Mouse (Mus musculus): ENCODE measurements around the gene Aldh16a1.

DNA sequence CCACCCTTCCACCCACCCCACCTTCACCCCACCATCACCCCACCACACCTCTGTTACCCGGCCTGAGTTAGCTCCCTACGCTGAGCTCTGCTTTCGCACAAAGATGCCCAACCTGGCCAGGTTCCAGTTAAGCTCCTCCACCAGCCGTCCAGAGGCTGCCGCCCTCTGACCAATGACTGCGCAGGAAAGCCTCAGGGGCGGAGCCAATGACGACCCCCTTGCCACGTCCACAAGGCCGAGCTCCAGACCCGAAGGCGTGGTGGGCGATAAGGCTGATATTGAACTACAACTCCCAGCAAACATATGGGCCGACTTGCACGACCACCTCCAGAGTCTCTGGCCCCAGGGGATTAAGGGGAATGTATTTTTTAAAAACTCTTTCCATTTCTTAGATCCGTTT, 62.3 kb downstream of the Aldh16a1 start, which contains the start of gene Rcn3:
- TF ChIP-seq CTCF (IDR thresholded peaks at IDR 0.05; ENCODE audit: borderline replicate concordance, control insufficient read depth, extremely low read depth, insufficient read depth, low read length, poor library complexity) (no peak), POLR2A (IDR thresholded peaks at IDR 0.05; ENCODE audit: control insufficient read depth, extremely low read depth, insufficient read depth, low read length, poor library complexity) (no peak)
